Mouse (Mus musculus): ENCODE measurements around the gene Mthfd1l. TPM values are rescaled to one million over a fixed set of nuclear protein-coding genes. Genes with fewer than 3 reads are reported as not detected.

The Mthfd1l gene
- polyA plus RNA-seq, 1 experiment from 2014 or later = 12.3 TPM

GRCm38 (mm10) chr10:4088744-4089414, 116.0 kb downstream of the Mthfd1l start:
- no peaks in the 10 kb centered on the region for H3K36me3 ChIP-seq
- ATAC-seq (ENCODE audit: insufficient number of reproducible peaks, insufficient read depth, low FRiP score, low TSS enrichment) = 0 out of 2 replicates have a peak, but pooled peaks have one; percentile 10

GRCm38 (mm10) chr10:4089885-4090284, 117.0 kb downstream of the Mthfd1l start:
- no peak for ATAC-seq (ENCODE audit: insufficient number of reproducible peaks, insufficient read depth, low FRiP score, low TSS enrichment)
- Histone ChIP-seq H3K4me2 (replicated peaks) (no peak overlapping the region), H3K27me3 (no peaks in the 10 kb centered on the region), H3K27ac (no peak overlapping the region), H3K9me3 (no peaks in the 10 kb centered on the region), H3K9ac (no peak overlapping the region), H3K4me3 (no peak overlapping the region), H3K4me1 (no peaks in the 10 kb centered on the region), H3K36me3 (no peaks in the 10 kb centered on the region)
- 81% methylated on average over 15 of the region's 15 CpGs for WGBS

More at GRCm38 (mm10) chr10:4088744-4089414, 116.0 kb downstream of the Mthfd1l start:
- Histone ChIP-seq H3K9ac (no peak overlapping the region), H3K4me2 (replicated peaks) (no peak overlapping the region), H3K4me3 (no peak overlapping the region), H3K27ac (no peak overlapping the region), H3K4me1 (no peaks in the 10 kb centered on the region), H3K9me3 (no peaks in the 10 kb centered on the region), H3K27me3 (no peaks in the 10 kb centered on the region)
- 70% methylated on average over 7 of the region's 7 CpGs for WGBS

- no peak for ATAC-seq (ENCODE audit: insufficient number of reproducible peaks, insufficient read depth, low FRiP score, low TSS enrichment)
- no peaks in the 10 kb centered on the region for H3K9me3 ChIP-seq
- no peaks in the 10 kb centered on the region for H3K36me3 ChIP-seq
- H3K27me3 ChIP-seq = no peaks in the 10 kb centered on the region
- no peak overlapping the region for H3K9ac ChIP-seq
- no peaks in the 10 kb centered on the region for H3K4me1 ChIP-seq
- no peak overlapping the region for H3K4me3 ChIP-seq
- 91% methylated on average over 8 of the region's 8 CpGs for WGBS
- no peak overlapping the region for H3K27ac ChIP-seq
- H3K4me2 ChIP-seq (replicated peaks) = no peak overlapping the region
Observed at GRCm38 (mm10) chr10:4092990-4093389, 120.1 kb downstream of the Mthfd1l start.

- H3K4me1 ChIP-seq = no peaks in the 10 kb centered on the region
- no peaks in the 10 kb centered on the region for H3K36me3 ChIP-seq
- no peak overlapping the region for H3K9ac ChIP-seq
Observed at GRCm38 (mm10) chr10:4094093-4094817, 121.3 kb downstream of the Mthfd1l start.

GRCm38 (mm10) chr10:4096151-4096550, 123.2 kb downstream of the Mthfd1l start:
- 75% methylated on average over 5 of the region's 5 CpGs for WGBS
- ATAC-seq (ENCODE audit: insufficient number of reproducible peaks, insufficient read depth, low FRiP score, low TSS enrichment) = no peak
- Histone ChIP-seq H3K4me1 (no peaks in the 10 kb centered on the region), H3K4me3 (no peak overlapping the region), H3K9me3 (no peaks in the 10 kb centered on the region), H3K4me2 (replicated peaks) (no peak overlapping the region), H3K36me3 (no peaks in the 10 kb centered on the region), H3K27ac (no peak overlapping the region), H3K27me3 (no peaks in the 10 kb centered on the region), H3K9ac (no peak overlapping the region)

More at GRCm38 (mm10) chr10:4094093-4094817, 121.3 kb downstream of the Mthfd1l start:
- Histone ChIP-seq H3K27me3 (no peaks in the 10 kb centered on the region), H3K4me2 (replicated peaks) (no peak overlapping the region), H3K4me3 (no peak overlapping the region), H3K27ac (no peak overlapping the region), H3K9me3 (no peaks in the 10 kb centered on the region)
- WGBS = 93% methylated on average over 9 of the region's 9 CpGs
- ATAC-seq (ENCODE audit: insufficient number of reproducible peaks, insufficient read depth, low FRiP score, low TSS enrichment) = no peak

GRCm38 (mm10) chr10:4100007-4100406, 127.1 kb downstream of the Mthfd1l start:
- Histone ChIP-seq H3K36me3 (no peaks in the 10 kb centered on the region), H3K27ac (no peak overlapping the region), H3K27me3 (no peaks in the 10 kb centered on the region), H3K9ac (no peak overlapping the region), H3K9me3 (no peaks in the 10 kb centered on the region), H3K4me2 (replicated peaks) (no peak overlapping the region), H3K4me3 (no peak overlapping the region), H3K4me1 (no peaks in the 10 kb centered on the region)
- ATAC-seq (ENCODE audit: insufficient number of reproducible peaks, insufficient read depth, low FRiP score, low TSS enrichment) = no peak
- 93% methylated on average over 6 of the region's 6 CpGs for WGBS

- Histone ChIP-seq H3K4me1 (peaks cover 15% of the 10 kb centered on the region), H3K9me3 (no peaks in the 10 kb centered on the region), H3K36me3 (no peaks in the 10 kb centered on the region), H3K27me3 (no peaks in the 10 kb centered on the region), H3K4me2 (replicated peaks) (no peak overlapping the region), H3K9ac (no peak overlapping the region), H3K27ac (peak overlapping the region; percentile 58), H3K4me3 (no peak overlapping the region)
- ATAC-seq (ENCODE audit: insufficient number of reproducible peaks, insufficient read depth, low FRiP score, low TSS enrichment) = 0 out of 2 replicates have a peak, but pooled peaks have one; percentile 35
- 40% methylated on average over 10 of the region's 10 CpGs for WGBS
Observed at GRCm38 (mm10) chr10:4105676-4106528, 133.0 kb downstream of the Mthfd1l start.

- WGBS = 36% methylated on average over 7 of the region's 7 CpGs
- no peaks in the 10 kb centered on the region for H3K9me3 ChIP-seq
- no peak overlapping the region for H3K4me3 ChIP-seq
- H3K36me3 ChIP-seq = no peaks in the 10 kb centered on the region
- no peak overlapping the region for H3K4me2 ChIP-seq (replicated peaks)
- peak; percentile 54 for ATAC-seq (ENCODE audit: insufficient number of reproducible peaks, insufficient read depth, low FRiP score, low TSS enrichment)
- no peaks in the 10 kb centered on the region for H3K27me3 ChIP-seq
- no peak overlapping the region; the same call in 1 of the 2 replicates for H3K9ac ChIP-seq
- H3K4me1 ChIP-seq = peaks cover 19% of the 10 kb centered on the region
- peak overlapping the region; percentile 57 for H3K27ac ChIP-seq
Observed at GRCm38 (mm10) chr10:4107661-4108338, 134.9 kb downstream of the Mthfd1l start.

- Histone ChIP-seq H3K4me3 (no peak overlapping the region), H3K4me1 (peaks cover 19% of the 10 kb centered on the region), H3K4me2 (replicated peaks) (no peak overlapping the region), H3K9me3 (no peaks in the 10 kb centered on the region), H3K27me3 (no peaks in the 10 kb centered on the region), H3K9ac (no peak overlapping the region), H3K27ac (no peak overlapping the region), H3K36me3 (no peaks in the 10 kb centered on the region)
- 76% methylated on average over 9 of the region's 9 CpGs for WGBS
- ATAC-seq (ENCODE audit: insufficient number of reproducible peaks, insufficient read depth, low FRiP score, low TSS enrichment) = no peak
Observed at GRCm38 (mm10) chr10:4108462-4108861, 135.5 kb downstream of the Mthfd1l start.

GRCm38 (mm10) chr10:4111095-4111794, 138.3 kb downstream of the Mthfd1l start:
- 83% methylated on average over 19 of the region's 19 CpGs for WGBS
- Histone ChIP-seq H3K9ac (no peak overlapping the region), H3K9me3 (no peaks in the 10 kb centered on the region), H3K27ac (no peak overlapping the region), H3K36me3 (no peaks in the 10 kb centered on the region), H3K27me3 (no peaks in the 10 kb centered on the region), H3K4me2 (replicated peaks) (no peak overlapping the region), H3K4me1 (peaks cover 12% of the 10 kb centered on the region; the same call in 1 of the 2 replicates), H3K4me3 (no peak overlapping the region)
- ATAC-seq (ENCODE audit: insufficient number of reproducible peaks, insufficient read depth, low FRiP score, low TSS enrichment) = no peak

- 82% methylated on average over 8 of the region's 8 CpGs for WGBS
- ATAC-seq (ENCODE audit: insufficient number of reproducible peaks, insufficient read depth, low FRiP score, low TSS enrichment) = no peak
- Histone ChIP-seq H3K9ac (no peak overlapping the region), H3K4me1 (peaks cover 12% of the 10 kb centered on the region), H3K4me2 (replicated peaks) (no peak overlapping the region), H3K27ac (no peak overlapping the region), H3K36me3 (no peaks in the 10 kb centered on the region), H3K9me3 (no peaks in the 10 kb centered on the region), H3K27me3 (no peaks in the 10 kb centered on the region), H3K4me3 (no peak overlapping the region)
Observed at GRCm38 (mm10) chr10:4111795-4112139, 138.8 kb downstream of the Mthfd1l start.

Measured in embryonic facial prominence, embryonic 12.5 days (tissue).